Mouse (Mus musculus): Measurements from ENCODE around the gene Leprot. TPM values are rescaled to one million over a fixed set of nuclear protein-coding genes. Genes with fewer than 3 reads are reported as not detected.

Leprot gene
- 80.5 and 81.8 TPM in 2 replicates for polyA plus RNA-seq (2016; fragmentation: Nextera tagmentation; extraction: Ambion mirVana)

DNA sequence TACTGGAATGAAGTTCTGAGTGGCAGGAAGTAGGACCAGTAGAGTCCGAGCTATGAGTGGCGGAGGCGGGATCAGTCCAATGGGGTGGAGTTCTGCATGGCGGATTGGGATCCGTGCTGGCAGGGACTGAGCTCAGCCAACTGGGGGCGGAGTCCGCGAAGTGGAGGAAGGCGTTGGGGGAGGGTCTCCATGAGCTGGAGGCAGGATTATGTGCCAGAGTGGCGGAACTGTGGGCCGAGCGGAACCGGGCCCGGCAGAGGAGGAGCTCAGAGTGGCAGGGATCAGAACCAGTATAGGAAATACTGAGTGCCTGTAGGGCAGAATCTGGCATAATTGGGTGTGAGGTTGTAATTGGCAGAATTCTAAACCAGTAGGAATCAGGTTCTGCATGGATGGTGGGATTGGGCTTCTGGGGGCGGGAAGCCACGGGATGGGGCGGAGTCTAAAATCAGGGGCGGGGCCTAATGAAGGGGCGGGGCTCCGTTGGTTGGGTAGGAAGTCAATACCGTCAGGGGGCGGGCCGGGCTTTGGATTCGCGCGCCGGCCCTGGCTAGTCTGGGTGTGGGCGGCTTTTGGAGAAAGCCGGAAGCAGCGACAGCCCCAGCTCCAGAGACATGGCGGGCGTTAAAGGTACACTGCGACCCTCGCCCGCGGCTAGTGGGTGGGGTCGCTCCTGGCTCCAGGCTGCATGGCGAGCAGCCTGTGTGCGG is at the start of gene Leprot:
TSS of gene Leprot (plus strand) at position 523 of the 710 bp plus-strand sequence.
- H3K4me3 ChIP-seq: peak within 1 kb of the TSS; percentile 81
- peaks cover 16% of the 10 kb centered on the region for H3K4me1 ChIP-seq
- H3K9ac ChIP-seq: peak within 1 kb of the TSS; percentile 88
- H3K9me3 ChIP-seq (replicated peaks): no peaks in the 10 kb centered on the region
- H3K4me2 ChIP-seq (replicated peaks): peak within 1 kb of the TSS; percentile 64
- peak within 1 kb of the TSS; percentile 95 for H3K27ac ChIP-seq
- WGBS: under 1% methylated on average over 39 of the region's 39 CpGs
- H3K27me3 ChIP-seq: no peaks in the 10 kb centered on the region
- ATAC-seq (ENCODE audit: low FRiP score): peak; percentile 99
- H3K36me3 ChIP-seq: no peaks in the 10 kb centered on the region

DNA sequence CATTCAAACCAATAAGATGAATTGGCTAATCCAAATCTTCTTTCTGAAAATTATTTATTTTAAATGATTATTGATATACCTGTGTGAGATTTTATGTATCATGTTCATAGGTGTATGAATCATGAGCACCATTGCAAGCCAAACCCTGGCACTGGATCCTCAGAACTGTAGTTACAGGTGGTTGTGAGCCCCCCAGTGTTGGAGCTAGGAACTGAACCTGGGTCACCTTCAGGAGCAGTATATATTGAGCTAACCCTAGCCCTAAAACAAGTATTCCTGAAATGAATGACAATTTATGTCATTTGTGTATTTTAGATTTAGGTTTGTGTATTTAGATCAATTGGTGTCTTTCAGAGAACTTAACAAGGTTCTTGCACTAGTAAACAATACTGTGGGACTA is 45.8 kb upstream of the Leprot start:
- no peaks in the 10 kb centered on the region for H3K36me3 ChIP-seq
- no peaks in the 10 kb centered on the region for H3K4me1 ChIP-seq
- no peak overlapping the region for H3K9ac ChIP-seq
- no peaks in the 10 kb centered on the region for H3K27me3 ChIP-seq
- no peak overlapping the region for H3K4me3 ChIP-seq
- H3K9me3 ChIP-seq (replicated peaks): no peaks in the 10 kb centered on the region
- H3K27ac ChIP-seq: no peak overlapping the region
- ATAC-seq (ENCODE audit: low FRiP score): no peak
- H3K4me2 ChIP-seq (replicated peaks): no peak overlapping the region

DNA sequence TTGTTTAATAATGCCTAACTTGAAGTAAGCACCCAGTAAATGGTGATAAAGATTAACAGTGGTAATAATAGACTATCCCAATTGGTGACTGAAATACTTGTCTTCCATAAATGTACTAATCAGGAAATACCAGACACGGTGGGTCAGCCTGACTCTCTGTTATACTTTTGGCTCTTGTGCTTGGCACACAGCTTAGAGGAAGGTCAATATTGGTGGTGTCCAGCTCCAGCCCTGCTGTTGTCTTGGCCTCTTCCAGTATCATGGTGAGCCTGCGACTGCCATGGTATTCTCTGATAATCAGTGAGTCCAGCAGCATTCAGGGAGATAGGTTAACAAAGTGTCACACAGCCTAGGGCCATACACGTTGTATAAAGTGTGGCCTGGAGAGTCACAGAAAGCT is 43.9 kb upstream of the Leprot start:
- no peak overlapping the region for H3K27ac ChIP-seq
- no peaks in the 10 kb centered on the region for H3K4me1 ChIP-seq
- no peaks in the 10 kb centered on the region for H3K36me3 ChIP-seq
- H3K9me3 ChIP-seq (replicated peaks): no peaks in the 10 kb centered on the region
- H3K4me2 ChIP-seq (replicated peaks): no peak overlapping the region
- H3K27me3 ChIP-seq: no peaks in the 10 kb centered on the region
- no peak overlapping the region for H3K9ac ChIP-seq
- no peak overlapping the region for H3K4me3 ChIP-seq
- 83% methylated on average over 3 of the region's 3 CpGs for WGBS
- no peak for ATAC-seq (ENCODE audit: low FRiP score)

DNA sequence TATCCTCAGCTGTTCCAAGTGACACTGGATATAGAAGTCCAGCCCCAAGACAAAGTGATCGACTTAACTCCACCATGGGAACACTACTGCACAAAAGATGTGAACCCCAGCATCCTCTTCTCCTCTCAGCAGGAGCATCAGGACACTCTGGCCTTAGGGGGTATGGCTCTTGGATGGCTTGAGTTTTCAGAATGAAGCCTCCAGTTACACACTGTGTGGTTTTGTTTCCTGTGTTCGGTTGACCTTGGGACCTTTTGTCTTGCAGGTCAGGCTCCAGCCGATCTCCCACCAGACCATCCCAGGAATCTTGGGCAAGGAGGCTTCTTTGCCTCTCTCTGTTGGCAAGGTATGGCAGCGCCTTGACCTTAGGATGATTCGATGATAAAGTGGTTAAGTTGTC is 31.0 kb upstream of the Leprot start:
- 84% methylated on average over 5 of the region's 5 CpGs for WGBS
- ATAC-seq (ENCODE audit: low FRiP score): no peak

DNA sequence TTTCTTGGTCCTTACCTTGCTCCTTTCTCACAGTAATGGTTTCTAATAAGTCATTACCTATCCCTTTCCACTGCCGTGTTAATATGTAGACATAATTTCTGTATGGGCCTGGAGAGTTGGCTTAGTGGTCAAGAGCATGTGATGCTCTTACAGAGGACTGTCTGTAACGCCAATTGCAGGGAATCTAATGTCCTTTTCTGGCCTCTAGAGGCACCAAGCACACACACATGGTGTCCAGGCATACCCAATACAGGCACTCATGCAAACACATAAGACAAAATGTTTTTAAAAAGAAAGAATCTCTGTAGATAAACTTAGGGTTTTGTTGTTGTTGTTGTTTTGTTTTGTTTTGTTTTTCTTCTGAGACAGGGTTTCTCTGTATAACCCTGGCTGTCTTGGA is 29.8 kb upstream of the Leprot start:
- Histone ChIP-seq H3K4me1 (no peaks in the 10 kb centered on the region), H3K27me3 (no peaks in the 10 kb centered on the region), H3K9ac (no peak overlapping the region), H3K4me2 (replicated peaks) (no peak overlapping the region), H3K4me3 (no peak overlapping the region), H3K36me3 (peaks cover 32% of the 10 kb centered on the region), H3K9me3 (replicated peaks) (no peaks in the 10 kb centered on the region), H3K27ac (no peak overlapping the region)
- no peak for ATAC-seq (ENCODE audit: low FRiP score)
- 63% methylated on average over 2 of the region's 2 CpGs for WGBS

More for the DNA sequence above, 31.0 kb upstream of the Leprot start:
- Histone ChIP-seq H3K4me2 (replicated peaks) (no peak overlapping the region), H3K36me3 (peaks cover 32% of the 10 kb centered on the region), H3K9ac (no peak overlapping the region), H3K9me3 (replicated peaks) (no peaks in the 10 kb centered on the region), H3K27me3 (no peaks in the 10 kb centered on the region), H3K27ac (no peak overlapping the region), H3K4me1 (no peaks in the 10 kb centered on the region), H3K4me3 (no peak overlapping the region)

DNA sequence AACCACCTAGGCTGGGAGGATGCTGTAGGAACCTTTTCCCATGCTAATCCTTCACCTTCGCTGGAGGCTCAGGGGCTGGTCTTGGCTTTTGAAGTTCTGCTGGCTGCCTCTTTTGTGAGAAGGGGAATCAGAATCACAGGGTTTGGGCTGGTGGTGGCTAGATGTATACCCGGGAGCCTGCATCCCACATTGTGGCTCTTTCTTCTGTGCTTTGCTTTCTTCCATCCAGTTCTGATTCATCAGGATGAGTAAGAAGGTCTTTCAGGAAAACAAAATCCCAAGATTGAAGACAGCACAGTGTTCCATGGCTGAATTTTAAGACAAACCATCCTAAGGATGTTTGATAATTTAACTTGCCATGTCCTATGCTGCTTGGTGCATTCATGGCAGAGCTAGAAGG is 27.3 kb upstream of the Leprot start:
- Histone ChIP-seq H3K9me3 (replicated peaks) (no peaks in the 10 kb centered on the region), H3K4me2 (replicated peaks) (no peak overlapping the region), H3K9ac (no peak overlapping the region), H3K36me3 (peaks cover 18% of the 10 kb centered on the region), H3K27ac (no peak overlapping the region), H3K4me1 (no peaks in the 10 kb centered on the region), H3K4me3 (no peak overlapping the region), H3K27me3 (no peaks in the 10 kb centered on the region)
- 52% methylated on average over 2 of the region's 2 CpGs for WGBS
- ATAC-seq (ENCODE audit: low FRiP score): no peak

DNA sequence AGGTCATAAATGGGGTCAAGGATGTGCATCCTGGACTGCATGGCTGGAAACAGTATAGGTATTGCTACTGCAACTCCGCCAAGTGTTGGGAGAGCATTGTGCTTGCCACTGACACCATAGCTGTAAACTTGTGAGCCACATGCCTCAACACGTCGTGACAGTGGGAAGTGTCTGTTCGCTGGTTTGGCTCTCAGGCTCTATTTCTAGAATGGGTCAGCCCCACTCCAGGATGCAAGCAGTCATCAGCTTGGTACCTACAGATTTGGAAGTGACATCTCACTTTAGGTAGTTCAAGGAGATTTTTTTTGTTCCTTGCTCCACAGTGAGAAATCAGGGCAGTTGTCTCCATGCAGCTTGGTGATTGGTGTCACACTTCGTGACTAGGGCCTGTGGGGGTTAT is 26.3 kb upstream of the Leprot start:
- no peak for ATAC-seq (ENCODE audit: low FRiP score)
- H3K4me3 ChIP-seq: no peak overlapping the region
- H3K36me3 ChIP-seq: peaks cover 17% of the 10 kb centered on the region
- H3K9me3 ChIP-seq (replicated peaks): no peaks in the 10 kb centered on the region
- H3K4me2 ChIP-seq (replicated peaks): no peak overlapping the region
- H3K27ac ChIP-seq: no peak overlapping the region
- no peak overlapping the region for H3K9ac ChIP-seq
- H3K27me3 ChIP-seq: no peaks in the 10 kb centered on the region
- WGBS: 90% methylated on average over 5 of the region's 5 CpGs
- H3K4me1 ChIP-seq: no peaks in the 10 kb centered on the region

DNA sequence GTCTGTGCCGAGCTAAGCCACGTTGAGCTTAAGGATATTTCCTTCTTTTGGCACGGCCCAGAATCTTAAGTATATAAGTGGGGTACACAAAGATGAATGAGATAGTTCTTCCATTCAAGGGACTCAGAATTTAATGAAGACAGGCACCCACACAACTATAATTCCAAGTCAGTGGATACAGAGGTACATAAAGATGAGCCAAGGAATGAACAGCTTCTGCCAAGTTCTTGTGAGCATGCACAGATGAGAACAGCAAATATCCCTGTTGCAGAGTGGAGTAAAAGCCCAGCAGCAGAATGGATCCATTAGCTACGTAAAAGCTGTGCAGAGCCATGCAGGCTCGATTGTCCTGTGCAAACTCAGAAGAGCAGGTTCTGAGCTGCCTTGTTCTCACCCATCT is 22.2 kb upstream of the Leprot start:
- no peak overlapping the region for H3K4me3 ChIP-seq
- H3K4me2 ChIP-seq (replicated peaks): no peak overlapping the region
- no peak overlapping the region for H3K9ac ChIP-seq
- WGBS: 93% methylated on average over 5 of the region's 5 CpGs
- no peaks in the 10 kb centered on the region for H3K9me3 ChIP-seq (replicated peaks)
- H3K36me3 ChIP-seq: peaks cover 13% of the 10 kb centered on the region; the same call in 1 of the 2 replicates
- no peaks in the 10 kb centered on the region for H3K27me3 ChIP-seq
- ATAC-seq (ENCODE audit: low FRiP score): no peak
- no peak overlapping the region for H3K27ac ChIP-seq
- H3K4me1 ChIP-seq: no peaks in the 10 kb centered on the region

DNA sequence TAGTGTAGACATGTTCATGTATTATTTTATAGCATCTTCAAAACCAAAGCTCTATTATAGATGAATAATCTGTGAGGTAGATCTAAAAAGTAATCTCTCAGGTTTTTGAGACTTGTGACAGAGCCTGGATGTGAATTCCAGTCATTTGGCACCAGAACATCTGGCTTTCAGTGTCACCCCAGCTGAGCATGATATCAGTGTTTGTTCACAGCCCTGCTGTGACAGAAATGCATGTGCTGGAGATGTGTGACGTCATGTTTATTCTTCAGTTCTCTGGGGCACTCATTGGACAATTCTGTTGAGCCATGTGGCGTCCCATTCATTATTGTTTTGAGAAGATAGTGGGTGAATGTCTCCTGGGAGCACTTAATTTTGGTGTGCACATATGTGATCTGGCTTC is 11.9 kb upstream of the Leprot start:
- Histone ChIP-seq H3K27me3 (no peaks in the 10 kb centered on the region), H3K4me3 (no peak overlapping the region), H3K36me3 (peaks cover 6% of the 10 kb centered on the region; the same call in 1 of the 2 replicates), H3K4me2 (replicated peaks) (no peak overlapping the region), H3K9me3 (replicated peaks) (no peaks in the 10 kb centered on the region), H3K4me1 (no peaks in the 10 kb centered on the region), H3K9ac (no peak overlapping the region), H3K27ac (no peak overlapping the region)
- no peak for ATAC-seq (ENCODE audit: low FRiP score)
- WGBS: 62% methylated on average over 2 of the region's 2 CpGs

DNA sequence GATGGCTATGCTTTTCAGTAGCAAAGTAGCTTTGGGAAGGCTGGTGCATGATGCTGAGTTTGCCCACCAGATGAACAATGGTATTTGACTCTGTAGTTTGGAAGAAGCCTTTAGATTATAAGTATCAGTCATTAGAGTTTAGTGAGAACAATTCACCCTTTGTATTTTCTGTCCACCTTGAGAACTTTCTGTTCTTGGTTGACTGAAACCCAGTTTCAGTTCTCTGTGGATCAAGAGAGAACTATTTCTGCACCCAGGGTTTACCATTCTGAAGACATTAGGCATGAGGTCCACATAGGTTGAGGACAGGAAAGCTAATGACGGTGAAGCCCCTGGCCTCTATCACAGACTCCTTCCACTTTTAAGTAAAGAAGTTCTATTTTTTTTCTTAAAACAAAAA is 10.0 kb upstream of the Leprot start:
- Histone ChIP-seq H3K4me2 (replicated peaks) (no peak overlapping the region), H3K9ac (no peak overlapping the region), H3K27ac (no peak overlapping the region), H3K27me3 (no peaks in the 10 kb centered on the region), H3K36me3 (0 out of 2 replicates have a peak, but pooled peaks cover 5% of the 10 kb centered on the region), H3K4me1 (no peaks in the 10 kb centered on the region), H3K4me3 (no peak overlapping the region), H3K9me3 (replicated peaks) (no peaks in the 10 kb centered on the region)
- ATAC-seq (ENCODE audit: low FRiP score): no peak
- WGBS: 94% methylated on average over 1 of the region's 1 CpGs

DNA sequence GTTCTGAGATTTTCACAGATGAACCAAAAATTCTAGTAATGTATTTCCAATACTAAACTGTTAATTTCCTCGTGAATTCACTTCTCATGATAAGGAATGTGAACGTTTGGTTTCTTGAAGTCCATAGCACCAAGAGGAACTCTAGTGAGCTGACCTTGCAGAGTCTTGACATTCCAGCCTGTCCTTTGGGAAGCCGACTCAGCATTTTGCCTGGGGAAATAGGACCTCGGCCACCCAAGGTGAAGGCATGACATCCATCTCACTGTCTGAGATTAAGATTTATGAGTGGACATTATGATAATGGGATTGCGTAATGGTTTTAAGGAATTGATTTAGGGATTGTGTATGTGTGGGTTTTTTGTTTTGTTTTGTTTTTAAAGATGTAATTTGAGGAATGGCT is 6.9 kb upstream of the Leprot start:
- Histone ChIP-seq H3K4me1 (no peaks in the 10 kb centered on the region), H3K4me3 (no peak overlapping the region), H3K4me2 (replicated peaks) (no peak overlapping the region), H3K9ac (no peak overlapping the region), H3K9me3 (replicated peaks) (no peaks in the 10 kb centered on the region), H3K27me3 (no peaks in the 10 kb centered on the region), H3K36me3 (no peaks in the 10 kb centered on the region), H3K27ac (no peak overlapping the region)
- WGBS: 75% methylated on average over 5 of the region's 5 CpGs
- no peak for ATAC-seq (ENCODE audit: low FRiP score)

DNA sequence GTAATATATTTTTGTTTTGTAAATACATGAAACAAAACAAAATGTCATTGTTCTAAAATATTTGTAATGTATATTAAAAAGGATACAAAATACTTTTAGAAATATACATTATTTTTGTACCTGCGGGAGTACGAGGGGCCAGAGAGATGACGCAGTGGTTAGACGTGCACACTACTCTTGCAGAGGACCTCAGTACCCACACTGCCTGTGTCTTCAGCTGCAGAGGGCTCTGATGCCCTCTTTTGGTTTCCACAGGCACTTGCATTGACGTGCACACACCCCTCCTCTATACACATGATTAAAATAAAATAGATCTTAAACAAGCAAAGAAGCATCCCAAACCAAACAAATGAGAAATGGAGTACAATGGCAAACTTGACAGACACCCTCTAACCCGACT is 4.8 kb upstream of the Leprot start:
- Histone ChIP-seq H3K4me2 (replicated peaks) (no peak overlapping the region), H3K4me1 (no peaks in the 10 kb centered on the region), H3K27me3 (no peaks in the 10 kb centered on the region), H3K36me3 (no peaks in the 10 kb centered on the region), H3K9me3 (replicated peaks) (no peaks in the 10 kb centered on the region), H3K27ac (no peak overlapping the region), H3K4me3 (no peak overlapping the region), H3K9ac (no peak overlapping the region)
- WGBS: 84% methylated on average over 6 of the region's 6 CpGs
- no peak for ATAC-seq (ENCODE audit: low FRiP score)

DNA sequence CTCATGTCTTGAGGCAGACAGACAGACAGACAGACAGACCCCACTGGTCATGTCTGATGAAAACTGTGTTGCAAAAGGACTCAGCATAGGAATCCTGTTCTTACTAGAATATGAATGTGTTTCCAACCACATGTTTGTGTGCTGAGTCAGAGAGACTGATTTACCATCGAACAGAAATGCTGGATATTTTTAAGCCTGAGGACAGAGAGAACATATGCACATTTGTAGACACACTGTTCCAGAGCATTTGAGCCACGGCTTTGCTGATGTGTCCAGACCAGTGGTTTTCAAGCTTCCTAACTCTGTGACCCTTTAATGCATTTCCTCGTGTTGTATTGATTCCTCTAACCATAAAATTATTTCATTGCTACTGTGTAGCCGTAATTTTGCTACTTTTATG is 4.3 kb upstream of the Leprot start:
- Histone ChIP-seq H3K27me3 (no peaks in the 10 kb centered on the region), H3K4me3 (no peak overlapping the region), H3K4me1 (peaks cover under 1% of the 10 kb centered on the region; the same call in 1 of the 2 replicates), H3K9ac (no peak overlapping the region), H3K27ac (no peak overlapping the region), H3K36me3 (no peaks in the 10 kb centered on the region), H3K9me3 (replicated peaks) (no peaks in the 10 kb centered on the region), H3K4me2 (replicated peaks) (no peak overlapping the region)
- 80% methylated on average over 4 of the region's 4 CpGs for WGBS
- ATAC-seq (ENCODE audit: low FRiP score): no peak

Measured in hindbrain, embryonic 12.5 days (tissue).